Mouse (Mus musculus): Measurements from ENCODE around the gene Gpr137b. TPM values are rescaled to one million over a fixed set of nuclear protein-coding genes. Genes with fewer than 3 reads are reported as not detected.

The Gpr137b gene
- polyA plus RNA-seq, 1 experiment from 2014 or later, result 18.3 TPM

Other genes starting within 250 kb of the Gpr137b start
- gene Prl2c5, start 211.3 kb downstream of the Gpr137b start, polyA plus RNA-seq (2015; fragmentation: Nextera tagmentation; extraction: Ambion mirVana), result not detected in 2 replicates
- 75.8 and 111 TPM in 2 replicates for gene Nid1, start 43.5 kb upstream of the Gpr137b start, polyA plus RNA-seq (2015; fragmentation: Nextera tagmentation; extraction: Ambion mirVana)
- 2.7 and 2.9 TPM in 2 replicates for gene Lyst, start 196.4 kb upstream of the Gpr137b start, polyA plus RNA-seq (2015; fragmentation: Nextera tagmentation; extraction: Ambion mirVana)

Data from heart, embryonic 15.5 days (tissue).